Comparison of ENCODE assay signal across 26 mouse cellular contexts in genomic region chr19:10197130-10197529, GRCm38 (mm10). TPM values are rescaled to one million over a fixed set of nuclear protein-coding genes. Genes with fewer than 3 reads are reported as not detected.
"Had no signal": no experiment of that assay in that cellular context is flagged by ENCODE, and none has a peak within 500 bp of the region (broad histone marks: within the 10 kb centered on the region; RNA-seq: fewer than 3 reads in every experiment).

No protein-coding gene starts in this region.

- H3K4me2 ChIP-seq: heart, embryonic 11.5 days; hindbrain, embryonic 12.5 days; hindbrain, embryonic 14.5 days; kidney, embryonic 15.5 days; limb, embryonic 12.5 days; limb, embryonic 15.5 days had no signal

- H3K27ac ChIP-seq: heart, adult 2 months; hindbrain, embryonic 10.5 days; hindbrain, embryonic 12.5 days; hindbrain, embryonic 14.5 days; kidney, embryonic 15.5 days; kidney, postnatal 0 days; limb, embryonic 12.5 days; limb, embryonic 15.5 days; liver, embryonic 14.5 days had no signal

- DNase-seq: gastrocnemius, postnatal 14 days; gastrocnemius, postnatal 36 days; heart, adult 11 months; heart, adult 2 months; heart, postnatal 10 days; heart, postnatal 4 days; kidney, adult 11 months; kidney, adult 2 months; kidney, adult 9 months; kidney, postnatal 14 days; kidney, postnatal 36 days; layer of hippocampus, adult 9-11 months; layer of hippocampus, postnatal 36 days; left cerebral cortex, postnatal 4 days had no signal

- H3K4me3 ChIP-seq: heart, adult 2 months; hindbrain, embryonic 10.5 days; hindbrain, embryonic 12.5 days; kidney, embryonic 15.5 days; limb, embryonic 12.5 days; limb, embryonic 15.5 days had no signal

- H3K27me3 ChIP-seq: hindbrain, embryonic 12.5 days; kidney, embryonic 15.5 days; limb, embryonic 12.5 days; limb, embryonic 15.5 days had no signal

- H3K4me1 ChIP-seq: hindbrain, embryonic 10.5 days; hindbrain, embryonic 12.5 days; kidney, embryonic 15.5 days; limb, embryonic 12.5 days; limb, embryonic 15.5 days had no signal

- H3K9ac ChIP-seq: hindbrain, embryonic 12.5 days; hindbrain, embryonic 14.5 days; kidney, embryonic 15.5 days; limb, embryonic 12.5 days; limb, embryonic 15.5 days; liver, embryonic 14.5 days had no signal

- H3K9me3 ChIP-seq: hindbrain, embryonic 10.5 days; hindbrain, embryonic 12.5 days; kidney, embryonic 15.5 days; limb, embryonic 12.5 days; limb, embryonic 15.5 days had no signal

- ATAC-seq: hindbrain, embryonic 16.5 days had no signal

RNA-seq across cellular contexts. Expression of gene Myrf, which starts 43.4 kb away (rescaled TPM):
- total RNA-seq: gastrocnemius, adult 18-20 months; gastrocnemius, adult 8-10 months had no signal
